Mouse (Mus musculus): ENCODE results near the gene Letm1.

Gene Letm1

GRCm38 (mm10) chr5:33737903-33738321 lies 44.7 kb downstream of the Letm1 start:
- DNase-seq: peak; percentile 70 to 78

GRCm38 (mm10) chr5:33736230-33736629 lies 46.4 kb downstream of the Letm1 start:
- DNase-seq: no peak

DNA sequence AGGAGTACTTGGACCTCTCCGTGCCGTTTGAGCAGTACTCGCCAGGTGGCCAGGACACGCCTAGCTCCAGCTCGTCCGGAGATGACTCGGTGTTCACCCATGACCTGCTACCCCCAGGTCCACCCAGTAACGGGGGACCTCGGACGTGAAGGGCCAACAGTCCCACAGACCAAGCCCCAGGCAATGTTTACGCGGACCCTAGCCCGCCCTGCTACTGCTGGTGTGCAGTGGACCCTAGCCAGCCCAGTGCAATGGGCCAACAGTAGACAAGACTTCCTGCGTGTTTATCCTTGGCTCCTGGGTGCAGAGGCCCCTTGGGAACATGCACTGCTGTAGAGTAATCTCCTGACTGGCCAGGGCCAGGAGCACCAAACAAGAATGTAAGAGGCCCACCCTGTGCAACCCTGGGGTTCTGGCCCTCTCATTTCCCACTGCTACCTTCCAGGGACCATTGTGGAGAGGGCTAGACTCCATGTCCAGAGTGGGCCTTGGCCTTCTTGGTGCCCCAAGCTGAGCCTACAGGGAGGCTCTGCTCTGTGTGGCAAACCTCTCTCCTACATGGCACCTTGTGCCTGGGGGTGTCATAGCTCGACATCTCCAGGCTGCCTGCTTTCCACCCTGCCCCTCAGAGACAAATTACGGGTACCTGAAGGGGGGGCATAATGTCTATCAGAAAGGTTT lies 47.1 kb downstream of the Letm1 start:
- no peak for DNase-seq

GRCm38 (mm10) chr5:33733837-33734236 lies 48.8 kb downstream of the Letm1 start:
- DNase-seq: no peak

DNA sequence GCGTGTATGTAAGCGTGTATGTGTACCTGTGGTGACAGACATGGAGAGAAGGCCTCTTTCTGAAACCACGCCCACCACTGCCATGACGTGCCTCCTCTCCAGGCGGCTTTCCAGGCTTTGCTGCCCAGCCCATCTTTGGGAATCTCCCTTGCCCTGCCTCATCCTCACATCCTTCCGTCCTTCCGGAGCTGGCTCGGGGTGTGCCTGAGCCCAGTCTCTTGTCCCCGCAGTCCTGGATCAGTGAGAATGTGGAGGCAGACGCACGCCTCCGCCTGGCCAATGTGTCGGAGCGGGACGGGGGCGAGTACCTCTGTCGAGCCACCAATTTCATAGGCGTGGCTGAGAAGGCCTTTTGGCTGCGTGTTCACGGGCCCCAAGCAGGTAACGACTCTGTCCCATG lies 51.6 kb downstream of the Letm1 start:
- peak in 1 of 2 experiments; percentile 48 for DNase-seq

DNA sequence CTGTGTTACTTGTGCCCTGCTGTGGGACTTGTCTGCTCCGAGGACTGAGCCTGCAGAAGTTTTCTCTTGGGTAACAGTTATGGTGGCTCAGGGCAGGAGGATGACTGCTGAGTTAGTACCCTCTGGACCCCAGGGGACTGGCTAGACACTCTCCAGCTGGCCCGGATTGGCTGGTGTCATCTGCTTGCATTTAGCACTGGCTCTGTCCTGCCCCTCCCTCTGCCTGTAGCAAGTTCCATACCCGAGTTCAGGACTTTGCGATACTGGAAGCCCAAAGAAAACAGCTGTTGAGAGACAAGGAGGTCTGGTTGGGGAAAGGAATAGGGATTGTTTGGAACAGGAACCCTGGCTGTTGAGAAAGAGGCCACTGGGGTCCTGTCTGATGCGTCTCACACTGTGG lies 52.1 kb downstream of the Letm1 start:
- peak; percentile 35 to 60 for DNase-seq

GRCm38 (mm10) chr5:33728841-33729240 lies 53.8 kb downstream of the Letm1 start:
- DNase-seq: no peak

DNA sequence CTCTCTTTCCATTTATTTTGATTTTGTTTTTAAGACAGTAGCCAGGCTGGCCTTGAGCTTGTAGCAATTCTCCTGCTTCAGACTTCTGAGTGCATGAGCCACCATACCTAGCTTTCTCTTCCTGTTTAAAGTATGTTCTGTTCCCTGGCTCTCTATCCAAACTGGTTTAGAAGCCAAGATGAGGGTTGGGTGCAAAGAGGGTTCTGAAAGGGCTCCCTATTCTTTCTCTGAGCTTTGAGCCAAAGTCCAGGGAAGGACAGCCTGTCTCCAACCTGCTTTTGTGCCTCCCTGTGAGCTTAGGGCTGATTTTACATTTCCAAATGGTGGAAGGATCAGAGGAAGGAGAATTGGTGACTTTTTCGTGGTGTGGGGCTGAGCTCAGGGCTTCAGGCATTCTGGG lies 55.7 kb downstream of the Letm1 start:
- DNase-seq: no peak

DNA sequence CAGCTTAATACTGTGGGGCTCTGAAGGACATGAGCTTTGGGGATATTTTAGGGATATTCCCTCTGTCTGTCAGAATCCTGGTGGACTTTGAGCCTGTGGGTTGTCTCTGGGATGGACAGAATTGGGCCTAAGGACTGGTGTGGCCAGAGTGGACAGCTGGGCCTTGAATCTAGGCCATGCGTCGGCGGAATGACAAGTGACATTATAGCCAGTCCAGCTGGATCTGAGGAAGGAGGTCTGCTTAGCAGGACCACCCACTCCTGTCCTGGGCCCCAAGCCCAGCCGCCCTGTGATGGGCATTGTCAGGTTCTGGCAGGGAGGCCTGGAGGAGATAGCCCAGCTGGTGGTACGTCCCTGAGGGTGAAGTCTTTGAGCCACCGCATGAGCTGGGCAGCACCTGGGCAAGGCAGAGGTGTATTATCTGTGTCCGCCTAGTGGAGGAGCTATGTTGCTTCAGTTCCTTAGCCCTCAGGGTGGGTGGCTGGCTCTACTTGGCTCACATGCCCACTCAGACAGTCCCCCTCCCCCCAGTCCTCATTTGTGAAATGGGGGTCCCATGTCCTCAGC lies 56.5 kb downstream of the Letm1 start:
- DNase-seq: peak; percentile 41 to 59

- DNase-seq: no peak
These were observed 58.8 kb downstream of the Letm1 start for GRCm38 (mm10) chr5:33723641-33724465.

DNA sequence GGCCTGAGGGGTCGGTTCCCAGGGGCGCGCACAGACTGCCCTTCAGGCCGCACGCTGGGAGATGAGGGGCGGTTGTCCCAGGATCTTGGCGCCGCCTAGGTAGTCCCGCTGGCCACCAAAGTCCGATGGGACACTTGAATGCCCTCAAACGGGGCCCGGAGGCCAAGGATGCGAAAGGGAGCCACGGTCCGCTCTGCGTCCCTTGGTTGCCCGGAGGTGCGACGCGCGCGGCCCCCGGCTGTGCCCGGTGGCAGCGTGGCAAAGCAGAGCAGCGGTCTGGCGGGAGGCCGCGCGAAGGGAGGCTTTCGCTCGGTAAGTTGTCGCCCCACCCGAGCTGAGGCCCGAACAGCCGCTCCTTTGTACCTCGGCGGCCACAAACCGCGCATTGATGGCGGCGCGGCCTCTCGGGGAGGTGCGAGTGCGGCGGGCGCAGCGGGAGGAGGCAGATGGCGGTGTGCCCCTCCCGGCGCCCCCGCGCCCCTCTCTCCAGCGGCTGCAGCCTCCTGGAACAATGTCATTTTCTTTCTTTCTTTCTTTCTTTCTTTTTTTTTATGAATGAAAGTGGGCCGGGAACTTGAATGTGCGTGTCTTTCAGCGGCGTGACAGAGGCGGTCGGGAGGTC lies 59.5 kb downstream of the Letm1 start:
- DNase-seq: peak; percentile 36 to 47

DNA sequence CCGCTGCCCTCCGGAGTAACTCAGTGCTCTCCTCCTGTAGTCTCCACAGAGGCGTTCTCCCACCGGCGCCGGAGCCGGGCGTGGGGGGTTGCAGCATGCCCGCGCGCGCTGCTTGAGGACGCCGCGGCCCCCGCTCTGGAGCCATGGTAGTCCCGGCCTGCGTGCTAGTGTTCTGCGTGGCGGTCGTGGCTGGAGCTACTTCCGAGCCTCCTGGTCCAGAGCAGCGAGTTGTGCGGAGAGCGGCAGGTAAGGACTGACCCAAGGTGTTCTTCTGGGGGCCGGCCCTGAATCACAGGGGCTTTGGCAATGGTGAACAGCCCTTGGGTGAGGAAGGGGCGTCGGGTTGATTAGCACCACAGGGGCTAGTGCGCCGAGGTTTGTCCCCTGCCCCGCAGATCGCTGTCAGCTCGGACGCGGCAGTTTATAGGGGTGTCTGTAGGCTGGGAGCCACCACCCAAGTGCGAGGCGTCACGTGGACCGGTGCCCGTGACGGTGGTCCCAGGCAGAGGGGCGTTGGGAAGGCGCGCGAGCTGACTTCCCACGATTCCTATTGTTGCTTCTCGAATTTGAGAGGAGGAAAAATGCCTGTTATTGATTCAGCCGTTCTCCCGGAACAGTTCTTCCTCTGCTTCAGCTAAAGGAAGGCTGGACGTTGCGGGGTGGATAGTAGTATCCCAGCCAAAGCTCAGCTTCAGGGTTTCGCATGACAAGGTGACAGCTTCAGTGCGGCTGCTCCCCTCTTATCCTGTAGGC lies 60.2 kb downstream of the Letm1 start:
- no peak for DNase-seq

DNA sequence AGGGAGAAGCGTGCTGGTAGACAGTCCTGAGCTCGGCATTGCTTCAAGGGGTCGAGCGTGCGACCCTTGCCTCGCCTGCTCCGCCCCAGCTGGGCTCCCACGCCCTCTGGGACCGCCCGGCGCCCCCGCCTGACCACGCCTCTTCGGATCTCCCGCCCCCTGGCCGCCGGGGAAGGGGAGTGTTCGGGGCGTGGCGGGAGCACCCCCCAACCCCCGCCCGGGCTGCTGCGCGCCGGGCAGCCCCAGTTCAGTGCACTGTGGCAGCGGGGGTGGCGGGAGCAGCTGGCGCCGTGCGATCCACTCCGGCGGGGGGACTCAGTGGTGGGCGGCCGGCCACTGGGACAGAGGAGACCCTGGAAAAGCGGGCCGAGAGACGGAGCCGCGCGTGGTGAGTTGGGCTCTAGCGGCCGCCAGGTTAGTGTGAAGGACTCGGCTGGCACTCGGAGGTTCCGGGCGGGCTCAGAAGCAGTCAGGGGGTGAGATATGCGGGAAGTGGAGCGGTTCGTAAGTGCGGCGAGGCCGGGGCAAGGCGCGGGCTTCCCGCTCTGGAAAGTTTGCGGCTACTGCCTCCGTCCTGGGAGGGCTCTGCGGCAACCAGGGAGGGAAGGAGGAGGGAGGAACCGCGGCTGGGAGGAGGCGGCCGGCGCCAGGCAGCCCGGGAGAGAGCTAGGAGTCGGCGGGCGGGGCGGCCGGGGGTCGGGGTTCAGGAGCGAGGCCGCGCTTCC lies 60.9 kb downstream of the Letm1 start, which contains the start of gene Fgfr3:
Gene Fgfr3, plus strand, starts transcription at position 134 of the 725 bp plus-strand sequence.
- peak; percentile 83 to 86 for DNase-seq

GRCm38 (mm10) chr5:33720852-33721490 lies 61.6 kb downstream of the Letm1 start:
- no peak for DNase-seq

DNA sequence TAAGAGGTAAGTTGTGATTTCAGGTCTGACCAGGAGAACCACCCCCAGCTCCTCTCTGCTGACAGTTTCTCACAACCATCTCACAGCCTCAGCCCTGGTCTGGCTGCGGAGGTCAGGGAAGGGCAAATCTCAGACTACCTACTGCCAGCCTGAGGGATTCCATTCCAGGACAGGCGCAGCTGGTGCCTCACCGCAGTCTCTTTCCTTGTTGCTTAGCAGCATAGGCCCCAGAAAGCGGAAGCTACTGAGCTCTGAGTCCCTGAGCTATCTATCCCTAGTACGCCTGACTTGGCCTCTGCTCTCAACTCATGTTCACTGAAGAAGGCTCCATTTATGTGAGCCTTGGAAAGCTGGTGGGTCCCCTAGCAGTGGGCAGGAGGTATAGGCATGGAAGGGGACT lies 64.2 kb downstream of the Letm1 start:
- no peak for DNase-seq

DNA sequence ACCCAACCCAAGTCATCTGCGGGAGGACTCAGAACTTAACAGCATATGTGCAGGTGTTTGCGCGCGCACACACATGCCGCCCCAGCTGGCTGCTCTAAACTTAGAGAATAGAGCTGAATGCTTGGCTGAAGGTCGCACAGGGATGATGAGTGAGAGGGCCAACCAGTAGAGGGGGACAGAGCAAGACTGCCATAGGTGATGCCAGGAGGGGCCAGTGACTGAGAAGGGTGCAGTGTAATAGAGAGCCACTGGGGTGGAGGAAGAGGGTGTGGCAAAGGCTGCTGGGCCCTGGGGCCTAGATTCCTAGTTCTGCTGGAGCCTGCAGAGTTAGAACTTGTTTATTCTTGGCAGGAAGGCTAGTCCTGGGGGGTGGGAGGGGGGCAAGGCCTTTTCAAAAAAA lies 66.2 kb downstream of the Letm1 start:
- peak in 1 of 2 experiments; percentile 52 for DNase-seq

DNA sequence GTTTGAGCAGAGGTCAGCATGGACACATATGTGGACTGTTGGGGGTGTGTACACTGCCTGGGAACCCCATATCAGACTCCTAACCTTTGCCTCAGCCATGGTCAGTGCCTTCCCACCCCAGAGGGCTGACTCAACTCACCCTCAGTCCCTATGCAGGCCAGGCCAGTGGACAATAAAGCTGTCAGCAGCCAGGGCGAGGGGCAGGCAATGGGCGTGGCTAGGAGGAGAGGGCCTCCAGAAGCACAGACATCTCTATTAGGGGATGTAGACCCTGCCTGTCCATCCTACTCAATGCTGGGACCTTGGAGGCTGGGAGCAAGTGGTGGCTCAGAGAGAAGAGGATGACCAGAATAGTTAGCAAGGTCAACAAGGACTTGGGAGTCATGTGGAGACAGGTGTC lies 67.4 kb downstream of the Letm1 start:
- no peak for DNase-seq

DNA sequence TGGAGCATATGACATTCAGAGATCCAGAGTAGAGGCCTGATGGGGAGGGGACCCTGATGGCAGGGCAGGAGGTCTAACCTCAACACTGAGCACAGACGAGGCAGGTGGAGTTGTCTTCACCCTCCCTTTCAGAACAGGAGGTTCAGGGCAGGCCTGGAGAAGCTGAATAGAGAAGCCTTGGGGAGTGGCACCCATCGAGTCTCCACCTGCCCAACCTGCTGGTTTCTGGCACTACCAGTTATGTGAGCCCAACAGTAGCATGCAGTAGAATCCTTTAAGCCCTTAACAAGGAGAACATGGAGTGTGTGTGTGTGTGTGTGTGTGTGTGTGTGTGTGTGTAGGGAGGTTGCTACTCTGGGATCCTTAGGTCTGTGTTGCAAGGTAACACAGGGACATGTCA lies 70.1 kb downstream of the Letm1 start:
- peak in 1 of 2 experiments; percentile 50 for DNase-seq

GRCm38 (mm10) chr5:33709037-33709436 lies 73.6 kb downstream of the Letm1 start:
- no peak for DNase-seq

DNA sequence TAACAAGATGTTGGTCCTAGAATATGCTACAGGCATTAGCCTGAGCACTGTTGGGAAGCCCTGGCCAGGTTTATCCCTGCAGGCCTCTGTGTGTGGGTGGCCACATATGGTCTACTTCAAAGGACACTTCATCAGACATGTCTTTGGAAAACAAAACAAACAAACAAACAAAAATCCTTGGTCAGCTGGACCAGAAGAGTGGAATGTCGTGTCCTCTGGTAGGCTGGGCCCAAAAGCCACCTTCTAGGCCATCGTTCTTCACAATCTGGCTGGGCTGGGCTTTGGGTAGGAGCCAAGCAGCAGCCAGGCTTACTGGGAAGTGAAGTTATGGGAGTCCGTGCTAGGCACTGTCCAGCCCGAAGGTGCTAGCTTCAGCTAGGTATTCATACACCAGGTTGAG lies 75.5 kb downstream of the Letm1 start:
- DNase-seq: peak in 1 of 2 experiments; percentile 58

- peak in 1 of 2 experiments; percentile 54 for DNase-seq
These were observed 76.3 kb downstream of the Letm1 start for GRCm38 (mm10) chr5:33706350-33706629.
